Mouse (Mus musculus): ENCODE results near the gene Ccr8.

- no peak for TF ChIP-seq POLR2A (IDR thresholded peaks at IDR 0.05; ENCODE audit: control insufficient read depth, extremely low read depth, insufficient read depth, low read length, poor library complexity)
- TF ChIP-seq CTCF (IDR thresholded peaks at IDR 0.05; ENCODE audit: borderline replicate concordance, control insufficient read depth, extremely low read depth, insufficient read depth, low read length, poor library complexity): no peak
These were observed 11.3 kb upstream of the Ccr8 start for GRCm38 (mm10) chr9:120080546-120081108.

Measured in thymus, adult 2 months (tissue).